Mouse (Mus musculus) intestine, postnatal 0 days (tissue): Measurements from ENCODE around the gene Bsn. TPM values are rescaled to one million over a fixed set of nuclear protein-coding genes. Genes with fewer than 3 reads are reported as not detected.

Source experiments
- ATAC-seq: fragments of 200-750 bp; cut with Nextera tagmentation; 2 replicates; pipeline ENCODE4 v1.8.0; 2017; ENCODE audit warnings: mild to moderate bottlenecking, moderate TSS enrichment, moderate library complexity
- H3K27ac ChIP-seq: fragments of 300-500 bp; sonication (generic); 2 replicates; pipeline ENCODE4 v1.5.1; 2014; ENCODE audit warnings: mild to moderate bottlenecking, low read depth, low read length, moderate library complexity
- H3K27me3 ChIP-seq: fragments of 300-500 bp; sonication (generic); replicated peaks from 2 replicates; pipeline ENCODE4 v1.6.1; 2014; ENCODE audit warnings: low read length, mixed read lengths; ENCODE audit not compliant: control insufficient read depth, insufficient read depth
- H3K36me3 ChIP-seq: fragments of 300-500 bp; sonication (generic); 2 replicates; pipeline ENCODE4 v1.6.1; 2014; ENCODE audit warnings: mild to moderate bottlenecking, moderate library complexity; ENCODE audit not compliant: control insufficient read depth, insufficient read depth
- H3K4me1 ChIP-seq: fragments of 300-500 bp; sonication (generic); replicated peaks from 2 replicates; pipeline ENCODE4 v1.6.1; 2014; ENCODE audit warnings: antibody characterized with exemption, low read length, mixed read lengths; ENCODE audit not compliant: control insufficient read depth, insufficient read depth
- H3K4me2 ChIP-seq: fragments of 300-500 bp; sonication (generic); replicated peaks from 2 replicates; pipeline ENCODE4 v1.6.1; 2014; ENCODE audit warnings: low read depth, mild to moderate bottlenecking, moderate library complexity
- H3K4me3 ChIP-seq: fragments of 300-500 bp; sonication (generic); 2 replicates; pipeline ENCODE4 v1.5.1; 2014; ENCODE audit warnings: low read depth, low read length
- H3K9ac ChIP-seq: fragments of 300-500 bp; sonication (generic); 2 replicates; pipeline ENCODE4 v1.6.1; 2014; ENCODE audit warnings: mild to moderate bottlenecking, low read depth, low read length
- H3K9me3 ChIP-seq: fragments of 300-500 bp; sonication (generic); 2 replicates; pipeline ENCODE4 v1.6.1; 2016; ENCODE audit warnings: mixed run types; ENCODE audit not compliant: control insufficient read depth
- CTCF ChIP-seq: sonication (generic); IDR thresholded peaks from 2 replicates; pipeline ENCODE4 v1.5.1; 2016; ENCODE audit warnings: low read depth, mild to moderate bottlenecking, control low read depth, antibody characterized with exemption, moderate library complexity
- WGBS: fragments of 180-500 bp; shearing (Covaris S2); extraction: QIAGEN DNeasy Blood & Tissue Kit; methylation state at CpG from one replicate; pipeline ENCODE4 v1.1.7; 2014; 5-methylcytosine and 5-hydroxymethylcytosine counted together
- polyA plus RNA-seq: library from polyadenylated mRNA; unstranded; fragments of >200 nt; fragmentation: Nextera tagmentation; extraction: Ambion mirVana; gene quantifications from 2 replicates; pipeline ENCODE4 v1.2.1, GENCODE M21; 2015

Bsn gene
- polyA plus RNA-seq, 1 experiment from 2014 or later = 1.6 TPM

GRCm38 (mm10) chr9:108189023-108189422, 1.2 kb downstream of the Bsn start:
- no peak for ATAC-seq
- Histone ChIP-seq H3K9ac (no peak overlapping the region), H3K36me3 (no peaks in the 10 kb centered on the region), H3K4me2 (no peak overlapping the region), H3K4me3 (no peak overlapping the region; the same call in 1 of the 2 replicates), H3K27ac (no peak overlapping the region), H3K27me3 (peaks cover 24% of the 10 kb centered on the region), H3K4me1 (no peaks in the 10 kb centered on the region), H3K9me3 (no peaks in the 10 kb centered on the region)
- WGBS = 81% methylated on average over 7 of the region's 7 CpGs
- no peak for TF ChIP-seq CTCF

- Histone ChIP-seq H3K27me3 (peaks cover 24% of the 10 kb centered on the region), H3K36me3 (no peaks in the 10 kb centered on the region), H3K4me1 (no peaks in the 10 kb centered on the region), H3K27ac (no peak overlapping the region), H3K9ac (no peak overlapping the region), H3K9me3 (no peaks in the 10 kb centered on the region), H3K4me2 (no peak overlapping the region), H3K4me3 (no peak overlapping the region)
- TF ChIP-seq CTCF = no peak
- WGBS = 81% methylated on average over 8 of the region's 8 CpGs
- ATAC-seq = no peak
These were observed 1.7 kb downstream of the Bsn start for GRCm38 (mm10) chr9:108188511-108188910.

DNA sequence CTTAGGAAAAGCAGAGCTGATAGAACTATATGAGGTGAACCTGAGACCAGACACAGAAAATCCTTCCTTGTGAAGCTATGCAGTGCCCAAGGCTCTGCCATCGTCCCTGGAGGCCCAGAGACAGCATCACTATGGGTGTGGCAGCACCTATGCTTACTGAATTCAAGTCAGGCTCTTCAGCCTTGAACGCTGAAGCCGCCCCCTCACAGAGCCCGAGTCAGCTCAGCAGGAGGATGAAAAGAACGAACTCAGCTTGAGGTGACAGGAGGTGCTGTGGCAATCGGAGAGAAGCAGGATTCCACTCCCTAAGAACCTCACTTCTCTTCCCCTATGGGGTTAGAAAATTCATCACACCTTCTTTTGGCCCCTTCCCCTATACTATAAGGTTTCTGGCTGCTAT, 2.6 kb downstream of the Bsn start:
- no peaks in the 10 kb centered on the region for H3K36me3 ChIP-seq
- TF ChIP-seq CTCF = no peak
- no peak overlapping the region for H3K27ac ChIP-seq
- H3K4me2 ChIP-seq = no peak overlapping the region
- no peak overlapping the region for H3K9ac ChIP-seq
- WGBS = 26% methylated on average over 6 of the region's 6 CpGs
- H3K27me3 ChIP-seq = peaks cover 24% of the 10 kb centered on the region
- no peak for ATAC-seq
- H3K9me3 ChIP-seq = no peaks in the 10 kb centered on the region
- H3K4me1 ChIP-seq = no peaks in the 10 kb centered on the region
- H3K4me3 ChIP-seq = no peak overlapping the region

DNA sequence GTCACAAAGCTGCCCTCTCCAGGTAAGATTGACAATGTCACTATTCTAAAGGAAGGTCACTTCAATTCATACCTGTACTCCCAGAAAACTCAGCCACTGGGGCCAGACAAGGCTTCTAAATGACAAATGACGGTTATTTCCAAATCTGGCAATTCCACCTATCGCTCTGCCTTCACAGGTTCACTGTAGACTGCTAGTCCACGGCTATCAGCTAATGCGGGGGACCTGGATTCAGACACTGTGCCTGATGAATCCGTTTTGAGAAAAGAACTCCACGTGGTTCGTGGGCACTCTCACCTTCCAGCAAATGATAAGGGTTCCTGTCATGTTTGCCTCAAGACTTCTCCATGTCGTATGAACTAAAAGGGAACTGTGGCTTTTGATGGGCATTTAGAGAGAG, 4.4 kb downstream of the Bsn start:
- WGBS = 79% methylated on average over 8 of the region's 8 CpGs

GRCm38 (mm10) chr9:108183531-108183994, 6.6 kb downstream of the Bsn start:
- Histone ChIP-seq H3K9ac (no peak overlapping the region), H3K27ac (no peak overlapping the region), H3K4me3 (no peak overlapping the region), H3K27me3 (no peaks in the 10 kb centered on the region), H3K4me2 (no peak overlapping the region), H3K9me3 (no peaks in the 10 kb centered on the region), H3K36me3 (no peaks in the 10 kb centered on the region), H3K4me1 (no peaks in the 10 kb centered on the region)
- TF ChIP-seq CTCF = no peak
- ATAC-seq = no peak
- 91% methylated on average over 19 of the region's 19 CpGs for WGBS

More for the DNA sequence above, 4.4 kb downstream of the Bsn start:
- Histone ChIP-seq H3K27me3 (peaks cover 19% of the 10 kb centered on the region), H3K36me3 (no peaks in the 10 kb centered on the region), H3K4me2 (no peak overlapping the region), H3K27ac (no peak overlapping the region), H3K9ac (no peak overlapping the region), H3K4me1 (no peaks in the 10 kb centered on the region), H3K9me3 (no peaks in the 10 kb centered on the region), H3K4me3 (no peak overlapping the region)
- no peak for TF ChIP-seq CTCF
- no peak for ATAC-seq

DNA sequence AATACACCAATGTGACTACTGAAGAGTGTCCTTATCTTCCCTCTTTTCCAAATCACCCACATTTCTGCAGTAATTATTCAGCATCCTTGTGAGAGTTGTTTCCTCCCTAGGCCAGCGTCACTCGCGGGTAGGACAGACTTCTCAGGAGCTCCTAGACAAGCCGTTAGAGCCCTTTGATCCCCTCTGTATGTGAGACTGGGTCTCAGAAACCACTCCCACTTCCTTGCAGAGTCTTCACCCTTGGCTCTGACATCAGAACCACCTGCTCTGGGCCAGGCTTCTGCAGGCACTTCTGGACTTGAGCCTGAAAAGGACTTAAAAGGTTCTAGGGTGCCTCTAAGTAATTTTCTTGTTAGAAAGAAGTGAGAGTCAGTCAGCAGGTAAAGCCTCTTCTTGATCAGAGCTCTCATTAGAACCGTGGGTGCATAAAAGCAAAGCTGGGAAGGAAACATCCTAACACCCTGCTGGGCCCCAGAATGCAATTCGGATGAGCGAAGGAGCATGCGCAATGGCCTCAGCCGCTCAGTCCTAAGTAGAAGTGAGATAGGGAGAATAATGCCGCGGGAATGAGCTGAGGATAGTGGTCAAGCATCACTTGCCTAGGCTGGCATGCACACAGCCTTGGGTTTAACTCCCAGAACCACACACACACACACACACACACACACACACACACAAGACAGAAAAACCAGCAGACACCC, 7.2 kb downstream of the Bsn start:
- no peaks in the 10 kb centered on the region for H3K27me3 ChIP-seq
- H3K9me3 ChIP-seq = no peaks in the 10 kb centered on the region
- no peak overlapping the region for H3K4me2 ChIP-seq
- no peaks in the 10 kb centered on the region for H3K36me3 ChIP-seq
- no peak overlapping the region for H3K27ac ChIP-seq
- WGBS = 68% methylated on average over 11 of the region's 11 CpGs
- no peak overlapping the region for H3K4me3 ChIP-seq
- no peak for ATAC-seq
- TF ChIP-seq CTCF = no peak
- H3K9ac ChIP-seq = no peak overlapping the region
- H3K4me1 ChIP-seq = no peaks in the 10 kb centered on the region
